Mouse (Mus musculus) heart, adult 2 months (tissue): Measurements from ENCODE around the gene Foxn3.

Source experiments
- CTCF ChIP-seq: fragments of 200-600 bp; IDR thresholded peaks from 2 replicates; pipeline ENCODE4 v1.8.1; 2022; ENCODE audit warnings: antibody characterized with exemption, mild to moderate bottlenecking, moderate library complexity
- POLR2A ChIP-seq: fragments of 200-500 bp; IDR thresholded peaks from 2 replicates; pipeline ENCODE4 v1.6.1; 2011; ENCODE audit warnings: mild to moderate bottlenecking, low read depth, low read length, control low read depth; ENCODE audit not compliant: insufficient read depth

- TF ChIP-seq CTCF (no peak), POLR2A (no peak)
Measured at GRCm38 (mm10) chr12:99573036-99573435, 9.7 kb upstream of the Foxn3 start.
